Mouse (Mus musculus) heart, postnatal 25 days (tissue): ENCODE measurements around the gene Clic6. TPM values are rescaled to one million over a fixed set of nuclear protein-coding genes. Genes with fewer than 3 reads are reported as not detected.

Source experiments
- DNase-seq: peaks from one replicate; pipeline ENCODE4 v3.0.0; 2022; ENCODE audit warnings: low spot score
- intact Hi-C: fragments of 180-260 bp; cut with DNase I; formaldehyde crosslinking; loops from one replicate; pipeline ENCODE4 v1.15.1; 2025
- total RNA-seq, 2 experiments: library from RNA; stranded (reverse); gene quantifications; 2 replicates each; pipeline ENCODE4 v1.2.3; 2021

The Clic6 gene
- under 1 TPM; 0.11 to 0.21 TPM for total RNA-seq

GRCm38 (mm10) chr16:92485436-92485835 is at the start of gene Clic6:
TSS of gene Clic6 (plus strand) at chr16:92485736.
- intact Hi-C loops: no loop called here
- DNase-seq: no peak

GRCm38 (mm10) chr16:92439775-92440174 is 45.8 kb upstream of the Clic6 start:
- intact Hi-C loops: no loop called here
- DNase-seq: no peak

- intact Hi-C loops: no loop called here
These were observed 45.3 kb upstream of the Clic6 start for GRCm38 (mm10) chr16:92440229-92440628.

GRCm38 (mm10) chr16:92441203-92441602 is 44.3 kb upstream of the Clic6 start:
- intact Hi-C loops: no loop called here
- DNase-seq: no peak

More at GRCm38 (mm10) chr16:92440229-92440628, 45.3 kb upstream of the Clic6 start:
- no peak for DNase-seq

- intact Hi-C loops: no loop called here
- no peak for DNase-seq
These were observed 43.4 kb upstream of the Clic6 start for GRCm38 (mm10) chr16:92442150-92442549.

GRCm38 (mm10) chr16:92442946-92443345 is 42.6 kb upstream of the Clic6 start:
- intact Hi-C loops: no loop called here

GRCm38 (mm10) chr16:92443644-92444113 is 41.9 kb upstream of the Clic6 start:
- DNase-seq: peak; percentile 70
- intact Hi-C loops: loop anchor here (2.0 kb wide), 2 partner anchors 41 to 59 kb away; no protein-coding TSS in a partner anchor

More at GRCm38 (mm10) chr16:92442946-92443345, 42.6 kb upstream of the Clic6 start:
- no peak for DNase-seq

GRCm38 (mm10) chr16:92445377-92445776 is 40.2 kb upstream of the Clic6 start:
- DNase-seq: no peak
- intact Hi-C loops: loop anchor here (2.0 kb wide), 2 partner anchors 43 to 61 kb away; no protein-coding TSS in a partner anchor

GRCm38 (mm10) chr16:92449080-92449479 is 36.5 kb upstream of the Clic6 start:
- DNase-seq: no peak
- intact Hi-C loops: no loop called here

GRCm38 (mm10) chr16:92450331-92450730 is 35.2 kb upstream of the Clic6 start:
- intact Hi-C loops: no loop called here

GRCm38 (mm10) chr16:92451516-92452072 is 33.9 kb upstream of the Clic6 start:
- DNase-seq: peak; percentile 45
- intact Hi-C loops: no loop called here

More at GRCm38 (mm10) chr16:92450331-92450730, 35.2 kb upstream of the Clic6 start:
- no peak for DNase-seq

- intact Hi-C loops: no loop called here
These were observed 32.9 kb upstream of the Clic6 start for GRCm38 (mm10) chr16:92452609-92453008.

GRCm38 (mm10) chr16:92454002-92454401 is 31.5 kb upstream of the Clic6 start:
- intact Hi-C loops: no loop called here

More at GRCm38 (mm10) chr16:92452609-92453008, 32.9 kb upstream of the Clic6 start:
- no peak for DNase-seq

GRCm38 (mm10) chr16:92454495-92454894 is 31.0 kb upstream of the Clic6 start:
- no peak for DNase-seq
- intact Hi-C loops: no loop called here

More at GRCm38 (mm10) chr16:92454002-92454401, 31.5 kb upstream of the Clic6 start:
- no peak for DNase-seq

GRCm38 (mm10) chr16:92455488-92455887 is 30.0 kb upstream of the Clic6 start:
- DNase-seq: no peak
- intact Hi-C loops: no loop called here

- DNase-seq: no peak
- intact Hi-C loops: loop anchor here (2.0 kb wide), 1 partner anchor 115 kb away; no protein-coding TSS in a partner anchor
These were observed 29.6 kb upstream of the Clic6 start for GRCm38 (mm10) chr16:92455969-92456368.

GRCm38 (mm10) chr16:92457594-92457993 is 27.9 kb upstream of the Clic6 start:
- intact Hi-C loops: loop anchor here (1.0 to 2.0 kb wide), 2 partner anchors 72 to 117 kb away; no protein-coding TSS in a partner anchor

GRCm38 (mm10) chr16:92461412-92461811 is 24.1 kb upstream of the Clic6 start:
- DNase-seq: no peak
- intact Hi-C loops: loop anchor here (2.0 kb wide), 1 partner anchor 147 kb away; no protein-coding TSS in a partner anchor

More at GRCm38 (mm10) chr16:92457594-92457993, 27.9 kb upstream of the Clic6 start:
- no peak for DNase-seq

GRCm38 (mm10) chr16:92464390-92464972 is 21.1 kb upstream of the Clic6 start:
- intact Hi-C loops: no loop called here
- no peak for DNase-seq

GRCm38 (mm10) chr16:92465226-92465625 is 20.3 kb upstream of the Clic6 start:
- intact Hi-C loops: no loop called here
- no peak for DNase-seq
